Mouse (Mus musculus) embryonic facial prominence, embryonic 13.5 days (tissue): ENCODE results near the gene Tbc1d5. TPM values are rescaled to one million over a fixed set of nuclear protein-coding genes. Genes with fewer than 3 reads are reported as not detected.

Experiments used
- ATAC-seq: fragments of 200-750 bp; cut with Nextera tagmentation; 2 replicates; pipeline ENCODE4 v1.8.0; 2017; ENCODE audit warnings: low read depth; ENCODE audit not compliant: insufficient number of reproducible peaks, insufficient read depth, low FRiP score, low TSS enrichment
- H3K27ac ChIP-seq: fragments of 300-500 bp; sonication (generic); 2 replicates; pipeline ENCODE4 v1.5.1; 2015; ENCODE audit warnings: moderate library complexity, mild to moderate bottlenecking, inconsistent platforms
- H3K27me3 ChIP-seq: fragments of 300-500 bp; sonication (generic); 2 replicates; pipeline ENCODE4 v1.6.1; 2015; ENCODE audit warnings: mild to moderate bottlenecking, inconsistent platforms
- H3K36me3 ChIP-seq: fragments of 300-500 bp; sonication (generic); 2 replicates; pipeline ENCODE4 v1.6.1; 2015; ENCODE audit warnings: mild to moderate bottlenecking, inconsistent platforms
- H3K4me1 ChIP-seq: fragments of 300-500 bp; sonication (generic); 2 replicates; pipeline ENCODE4 v1.6.1; 2015; ENCODE audit warnings: inconsistent platforms
- H3K4me2 ChIP-seq: fragments of 300-500 bp; sonication (generic); 2 replicates; pipeline ENCODE4 v1.6.1; 2015; ENCODE audit warnings: moderate library complexity, mild to moderate bottlenecking, inconsistent platforms
- H3K4me3 ChIP-seq: fragments of 300-500 bp; sonication (generic); 2 replicates; pipeline ENCODE4 v1.5.1; 2015; ENCODE audit warnings: mild to moderate bottlenecking, inconsistent platforms
- H3K9ac ChIP-seq: fragments of 300-500 bp; sonication (generic); 2 replicates; pipeline ENCODE4 v1.6.1; 2015; ENCODE audit warnings: mild to moderate bottlenecking, inconsistent platforms
- H3K9me3 ChIP-seq: fragments of 300-500 bp; sonication (generic); 2 replicates; pipeline ENCODE4 v1.6.1; 2016; ENCODE audit warnings: inconsistent platforms
- WGBS: fragments of 180-500 bp; shearing (Covaris S2); methylation state at CpG from one replicate; pipeline ENCODE4 v1.1.7; 2015; ENCODE audit warnings: mixed read lengths; 5-methylcytosine and 5-hydroxymethylcytosine counted together
- polyA plus RNA-seq: library from polyadenylated mRNA; unstranded; fragments of >200 nt; fragmentation: Nextera tagmentation; extraction: Ambion mirVana; gene quantifications from 2 replicates; pipeline ENCODE4 v1.2.1, GENCODE M21; 2015

The Tbc1d5 gene
- polyA plus RNA-seq, 1 experiment from 2014 or later, result 13.4 TPM

DNA sequence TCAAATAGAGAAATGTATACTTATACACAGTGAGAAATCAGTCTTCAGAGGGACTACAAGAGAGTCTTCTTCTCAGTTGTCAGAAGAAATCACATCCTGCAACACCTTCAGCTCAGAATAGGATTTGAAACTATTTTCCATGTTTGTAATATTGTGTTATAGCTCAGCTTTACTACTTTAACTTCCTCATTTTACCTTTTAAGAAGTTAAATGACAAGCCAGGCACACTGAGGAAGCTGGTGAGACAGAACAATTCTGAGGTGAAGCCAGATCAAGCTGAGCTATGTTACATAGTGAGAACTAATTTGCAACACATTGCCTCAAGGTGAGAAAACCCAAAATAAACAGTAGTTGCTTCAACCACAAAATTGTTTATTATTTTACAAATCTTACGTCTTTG is 135.3 kb downstream of the Tbc1d5 start:
- no peaks in the 10 kb centered on the region for H3K9me3 ChIP-seq
- no peak overlapping the region for H3K4me2 ChIP-seq
- ATAC-seq, result no peak
- H3K9ac ChIP-seq, result no peak overlapping the region
- H3K4me3 ChIP-seq, result no peak overlapping the region
- H3K4me1 ChIP-seq, result no peaks in the 10 kb centered on the region
- H3K27ac ChIP-seq, result no peak overlapping the region
- H3K27me3 ChIP-seq, result no peaks in the 10 kb centered on the region
- WGBS, result 53% methylated on average over 1 of the region's 1 CpGs
- no peaks in the 10 kb centered on the region for H3K36me3 ChIP-seq

- no peaks in the 10 kb centered on the region for H3K9me3 ChIP-seq
- no peak overlapping the region for H3K27ac ChIP-seq
- WGBS, result 72% methylated on average over 1 of the region's 1 CpGs
- no peaks in the 10 kb centered on the region for H3K36me3 ChIP-seq
- no peak for ATAC-seq
- H3K27me3 ChIP-seq, result no peaks in the 10 kb centered on the region
- no peaks in the 10 kb centered on the region for H3K4me1 ChIP-seq
- H3K4me3 ChIP-seq, result no peak overlapping the region
- no peak overlapping the region for H3K4me2 ChIP-seq
- H3K9ac ChIP-seq, result no peak overlapping the region
These were observed 138.3 kb downstream of the Tbc1d5 start for GRCm38 (mm10) chr17:51040861-51041260.

DNA sequence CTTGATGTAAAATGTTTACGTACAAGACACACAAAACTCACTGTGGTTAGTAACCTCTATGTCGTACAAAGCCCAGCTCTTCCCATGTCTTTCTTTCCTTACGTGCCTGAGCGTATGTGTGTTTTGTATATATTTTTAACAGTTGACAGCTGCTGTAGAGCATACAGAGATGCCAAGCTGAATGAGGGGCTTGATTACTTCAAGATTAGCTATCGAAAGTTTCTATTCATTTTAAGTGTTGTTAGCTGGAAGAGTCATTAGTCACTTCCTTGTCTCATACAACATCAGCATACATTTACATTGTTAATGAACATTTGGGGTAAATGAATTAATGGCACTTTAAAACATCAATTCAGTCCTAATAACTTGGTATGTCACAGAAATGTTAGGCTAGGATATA is 155.9 kb downstream of the Tbc1d5 start:
- no peak overlapping the region for H3K9ac ChIP-seq
- no peak overlapping the region for H3K4me2 ChIP-seq
- H3K36me3 ChIP-seq, result no peaks in the 10 kb centered on the region
- WGBS, result 75% methylated on average over 5 of the region's 5 CpGs
- H3K4me1 ChIP-seq, result no peaks in the 10 kb centered on the region
- no peak overlapping the region for H3K27ac ChIP-seq
- no peaks in the 10 kb centered on the region for H3K27me3 ChIP-seq
- H3K9me3 ChIP-seq, result no peaks in the 10 kb centered on the region
- ATAC-seq, result no peak
- H3K4me3 ChIP-seq, result no peak overlapping the region

GRCm38 (mm10) chr17:51016384-51016783 is 162.8 kb downstream of the Tbc1d5 start:
- H3K4me1 ChIP-seq, result no peaks in the 10 kb centered on the region
- no peak overlapping the region for H3K4me3 ChIP-seq
- H3K9ac ChIP-seq, result no peak overlapping the region
- WGBS, result 73% methylated on average over 2 of the region's 2 CpGs
- no peak overlapping the region for H3K27ac ChIP-seq
- H3K4me2 ChIP-seq, result no peak overlapping the region
- no peaks in the 10 kb centered on the region for H3K36me3 ChIP-seq
- no peak for ATAC-seq
- H3K27me3 ChIP-seq, result no peaks in the 10 kb centered on the region
- no peaks in the 10 kb centered on the region for H3K9me3 ChIP-seq

GRCm38 (mm10) chr17:51013908-51014307 is 165.2 kb downstream of the Tbc1d5 start:
- Histone ChIP-seq H3K9ac (no peak overlapping the region), H3K27ac (no peak overlapping the region), H3K9me3 (no peaks in the 10 kb centered on the region), H3K4me2 (no peak overlapping the region), H3K4me1 (no peaks in the 10 kb centered on the region), H3K36me3 (no peaks in the 10 kb centered on the region), H3K4me3 (no peak overlapping the region), H3K27me3 (no peaks in the 10 kb centered on the region)
- no peak for ATAC-seq

DNA sequence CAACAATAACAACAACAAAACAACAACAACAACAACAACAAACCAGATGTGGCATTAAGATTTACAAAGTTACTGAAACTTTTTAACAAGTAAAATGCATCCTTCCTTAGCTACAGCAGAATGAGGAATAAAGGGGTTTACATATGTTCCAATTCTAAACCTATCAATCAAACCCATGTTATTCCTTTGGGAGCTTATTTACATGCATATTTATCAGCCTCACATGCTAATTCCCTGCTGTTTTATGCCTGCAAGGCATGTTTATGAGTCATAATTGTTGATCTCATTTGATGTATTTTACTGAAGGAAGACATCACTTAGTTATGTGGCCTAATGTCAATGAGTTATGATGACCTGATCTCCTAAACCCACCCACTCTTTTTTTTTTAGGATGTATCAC is 176.0 kb downstream of the Tbc1d5 start:
- H3K4me2 ChIP-seq, result no peak overlapping the region
- no peaks in the 10 kb centered on the region for H3K27me3 ChIP-seq
- no peak overlapping the region for H3K9ac ChIP-seq

DNA sequence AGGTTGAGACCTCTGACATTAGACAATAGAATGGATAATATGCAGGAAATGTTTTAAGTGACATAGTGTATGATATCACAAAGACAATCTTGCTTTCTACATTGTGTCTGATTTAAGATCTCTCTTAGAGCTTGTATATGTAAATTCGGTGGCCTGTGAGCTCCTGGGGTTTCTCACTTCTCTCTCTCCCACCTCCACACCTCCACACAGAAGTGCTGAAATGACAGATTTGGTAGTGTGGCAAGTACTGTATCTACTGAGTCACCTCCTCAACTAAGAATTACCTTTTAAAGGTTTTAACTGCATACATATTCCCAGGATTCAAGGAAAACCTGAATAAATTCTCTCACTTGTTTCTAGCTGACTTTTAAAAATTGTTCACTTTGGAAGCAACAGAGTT is 180.9 kb downstream of the Tbc1d5 start:
- WGBS, result 79% methylated on average over 1 of the region's 1 CpGs
- ATAC-seq, result no peak

More for the DNA sequence above, 176.0 kb downstream of the Tbc1d5 start:
- no peak for ATAC-seq
- H3K4me3 ChIP-seq, result no peak overlapping the region
- H3K9me3 ChIP-seq, result no peaks in the 10 kb centered on the region
- H3K27ac ChIP-seq, result no peak overlapping the region
- H3K4me1 ChIP-seq, result no peaks in the 10 kb centered on the region
- H3K36me3 ChIP-seq, result no peaks in the 10 kb centered on the region

GRCm38 (mm10) chr17:50993294-50993993 is 185.7 kb downstream of the Tbc1d5 start:
- no peaks in the 10 kb centered on the region for H3K4me1 ChIP-seq
- no peak overlapping the region for H3K4me3 ChIP-seq
- H3K36me3 ChIP-seq, result no peaks in the 10 kb centered on the region
- WGBS, result 84% methylated on average over 3 of the region's 3 CpGs
- no peak overlapping the region for H3K27ac ChIP-seq
- no peak overlapping the region for H3K9ac ChIP-seq
- H3K4me2 ChIP-seq, result no peak overlapping the region
- H3K9me3 ChIP-seq, result no peaks in the 10 kb centered on the region
- H3K27me3 ChIP-seq, result no peaks in the 10 kb centered on the region
- no peak for ATAC-seq

More for the DNA sequence above, 180.9 kb downstream of the Tbc1d5 start:
- H3K4me3 ChIP-seq, result no peak overlapping the region
- no peaks in the 10 kb centered on the region for H3K27me3 ChIP-seq
- no peak overlapping the region for H3K9ac ChIP-seq
- H3K4me2 ChIP-seq, result no peak overlapping the region
- H3K4me1 ChIP-seq, result no peaks in the 10 kb centered on the region
- H3K36me3 ChIP-seq, result no peaks in the 10 kb centered on the region
- no peak overlapping the region for H3K27ac ChIP-seq
- H3K9me3 ChIP-seq, result no peaks in the 10 kb centered on the region

- no peak for ATAC-seq
- Histone ChIP-seq H3K9ac (no peak overlapping the region), H3K36me3 (no peaks in the 10 kb centered on the region), H3K4me3 (no peak overlapping the region), H3K9me3 (no peaks in the 10 kb centered on the region), H3K4me2 (no peak overlapping the region), H3K27me3 (no peaks in the 10 kb centered on the region), H3K27ac (no peak overlapping the region), H3K4me1 (no peaks in the 10 kb centered on the region)
- 94% methylated on average over 2 of the region's 2 CpGs for WGBS
These were observed 188.3 kb downstream of the Tbc1d5 start for GRCm38 (mm10) chr17:50990770-50991405.

DNA sequence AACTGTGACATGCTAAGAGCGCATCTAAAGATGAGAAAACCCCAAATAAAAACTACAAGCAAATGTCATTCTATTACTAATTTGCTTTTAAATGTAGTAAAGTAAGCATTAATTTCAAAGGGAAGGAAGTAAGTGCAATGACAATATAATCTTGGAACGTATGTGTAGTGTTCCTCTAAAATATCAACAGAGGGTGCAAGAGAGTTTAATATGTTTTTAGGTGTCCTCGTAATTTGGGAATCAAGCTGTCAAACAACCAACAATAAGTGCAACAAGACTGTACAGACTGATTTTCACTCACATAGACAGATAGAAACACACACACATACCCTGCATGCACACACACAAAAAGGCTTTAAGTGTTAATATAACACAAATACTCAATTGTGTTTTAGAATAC is 191.2 kb downstream of the Tbc1d5 start:
- no peak overlapping the region for H3K27ac ChIP-seq
- no peaks in the 10 kb centered on the region for H3K9me3 ChIP-seq
- WGBS, result 69% methylated on average over 3 of the region's 3 CpGs
- H3K36me3 ChIP-seq, result no peaks in the 10 kb centered on the region
- no peak for ATAC-seq
- H3K9ac ChIP-seq, result no peak overlapping the region
- H3K4me3 ChIP-seq, result no peak overlapping the region
- no peaks in the 10 kb centered on the region for H3K4me1 ChIP-seq
- H3K27me3 ChIP-seq, result no peaks in the 10 kb centered on the region
- H3K4me2 ChIP-seq, result no peak overlapping the region

GRCm38 (mm10) chr17:50981933-50982332 is 197.2 kb downstream of the Tbc1d5 start:
- H3K4me3 ChIP-seq, result no peak overlapping the region
- ATAC-seq, result no peak
- H3K36me3 ChIP-seq, result no peaks in the 10 kb centered on the region
- no peak overlapping the region for H3K4me2 ChIP-seq
- H3K4me1 ChIP-seq, result no peaks in the 10 kb centered on the region
- no peaks in the 10 kb centered on the region for H3K27me3 ChIP-seq
- WGBS, result 82% methylated on average over 5 of the region's 5 CpGs
- no peaks in the 10 kb centered on the region for H3K9me3 ChIP-seq
- no peak overlapping the region for H3K9ac ChIP-seq
- H3K27ac ChIP-seq, result no peak overlapping the region

- Histone ChIP-seq H3K4me1 (no peaks in the 10 kb centered on the region), H3K36me3 (no peaks in the 10 kb centered on the region), H3K9ac (no peak overlapping the region), H3K4me2 (no peak overlapping the region), H3K27ac (no peak overlapping the region), H3K27me3 (no peaks in the 10 kb centered on the region), H3K9me3 (no peaks in the 10 kb centered on the region), H3K4me3 (no peak overlapping the region)
- no peak for ATAC-seq
- WGBS, result 27% methylated on average over 1 of the region's 1 CpGs
These were observed 207.0 kb downstream of the Tbc1d5 start for GRCm38 (mm10) chr17:50972142-50972541.
